Mouse (Mus musculus) v-Abl transformed pro-B cells (cell line): ENCODE results near the gene Hopx.

Experiments
- in situ Hi-C, 2 experiments: fragments of 400-800 bp; cut with MboI; formaldehyde crosslinking; loops; one replicate each; pipeline ENCODE4 v1.15.1; 2025; ENCODE audit not compliant: unreplicated experiment in 2 of 2

Gene Hopx

DNA sequence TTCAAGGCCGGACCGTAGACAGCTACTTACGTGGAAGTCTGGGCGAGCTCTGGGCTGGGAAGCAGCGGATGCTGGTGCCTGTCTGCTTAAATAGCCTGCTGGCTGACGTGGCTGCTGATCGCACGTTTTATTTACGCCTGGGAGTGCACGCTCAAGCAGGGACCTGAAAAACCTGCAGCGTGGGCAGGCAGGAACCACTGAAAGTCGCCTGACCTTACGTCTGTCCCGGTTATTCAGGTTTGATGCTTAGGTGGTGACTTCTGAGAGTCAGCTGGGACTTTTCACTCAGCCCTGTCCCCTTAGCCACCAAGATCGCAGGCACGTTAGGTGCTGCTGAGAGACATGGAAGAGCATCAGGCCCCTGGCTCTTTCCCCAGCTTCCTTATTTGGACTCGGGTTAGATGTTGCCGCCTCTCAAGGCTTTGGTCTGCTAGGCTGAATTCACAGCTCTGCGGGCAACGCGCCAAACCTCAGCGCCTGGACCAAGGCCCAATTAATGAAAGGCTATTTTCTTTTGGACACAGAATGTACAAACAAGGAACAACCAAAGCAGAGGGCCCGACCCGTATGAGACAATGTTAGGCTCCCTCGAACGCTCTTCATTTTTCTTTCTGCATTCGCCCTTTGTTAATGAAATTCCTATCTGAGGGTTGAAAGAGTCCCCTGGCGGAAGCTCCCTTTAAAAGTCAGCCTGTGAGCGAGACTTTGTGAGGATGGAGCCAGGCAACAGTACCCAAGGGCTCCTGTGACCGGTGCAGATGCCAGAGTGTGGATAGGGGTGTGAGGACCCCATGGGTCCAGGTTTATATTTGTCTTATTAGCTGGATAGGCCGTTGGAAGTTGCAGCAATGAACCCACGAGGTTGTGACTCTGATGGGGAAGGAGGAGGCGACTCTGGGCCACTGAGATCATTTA, at the start of gene Hopx:
Gene Hopx, minus strand, starts transcription at position 305 of the 915 bp plus-strand sequence.
- in situ Hi-C loops: no loop called here

- in situ Hi-C loops: no loop called here
These were observed 48.7 kb upstream of the Hopx start for GRCm38 (mm10) chr5:77163597-77163996.

DNA sequence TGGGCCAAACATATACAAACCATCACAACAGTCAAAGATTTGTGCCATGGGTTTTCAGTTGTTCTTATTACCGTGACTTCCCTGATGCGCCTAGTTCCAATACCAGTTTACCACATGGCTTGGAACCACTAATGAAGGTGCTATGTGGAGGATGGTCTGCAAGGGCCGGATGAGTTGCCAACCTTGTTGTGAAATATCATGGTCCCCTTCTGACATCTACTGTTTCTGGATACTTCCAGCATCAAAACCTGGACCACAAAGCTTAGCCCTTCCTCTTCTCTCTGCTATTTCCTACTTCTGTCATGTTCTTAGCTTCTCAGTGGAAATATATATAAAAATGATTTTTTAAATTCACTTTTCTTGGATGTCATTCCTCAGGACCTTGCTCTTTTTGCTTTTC, 47.6 kb upstream of the Hopx start:
- in situ Hi-C loops: no loop called here

- in situ Hi-C loops: no loop called here
These were observed 43.0 kb upstream of the Hopx start for GRCm38 (mm10) chr5:77157777-77158540.

GRCm38 (mm10) chr5:77156938-77157337, 42.0 kb upstream of the Hopx start:
- in situ Hi-C loops: no loop called here

- in situ Hi-C loops: no loop called here
These were observed 40.6 kb upstream of the Hopx start for GRCm38 (mm10) chr5:77155526-77155925.

- in situ Hi-C loops: no loop called here
These were observed 39.9 kb upstream of the Hopx start for GRCm38 (mm10) chr5:77154812-77155211.

DNA sequence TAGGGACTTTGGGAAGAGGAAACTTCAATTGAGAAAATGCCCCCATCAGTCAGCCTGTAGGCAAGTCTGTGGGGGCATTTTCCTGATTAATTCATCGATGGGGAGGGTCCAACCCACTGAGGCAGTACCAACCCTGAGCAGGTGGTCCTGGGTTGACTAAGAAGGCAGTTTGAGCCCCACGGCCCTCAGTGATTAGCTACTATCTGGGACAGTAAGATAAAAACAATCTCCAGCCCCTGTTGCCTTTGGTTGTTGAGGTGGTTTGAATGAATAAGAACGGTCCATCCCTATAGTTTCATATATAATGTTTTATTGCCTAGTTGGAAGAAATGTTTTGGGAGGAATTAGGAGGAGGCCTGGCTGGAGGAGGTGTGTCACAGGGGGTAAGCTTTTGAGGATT, 36.8 kb upstream of the Hopx start:
- in situ Hi-C loops: no loop called here

GRCm38 (mm10) chr5:77151075-77151474, 36.2 kb upstream of the Hopx start:
- in situ Hi-C loops: no loop called here

GRCm38 (mm10) chr5:77148021-77148621, 33.2 kb upstream of the Hopx start:
- in situ Hi-C loops: no loop called here

DNA sequence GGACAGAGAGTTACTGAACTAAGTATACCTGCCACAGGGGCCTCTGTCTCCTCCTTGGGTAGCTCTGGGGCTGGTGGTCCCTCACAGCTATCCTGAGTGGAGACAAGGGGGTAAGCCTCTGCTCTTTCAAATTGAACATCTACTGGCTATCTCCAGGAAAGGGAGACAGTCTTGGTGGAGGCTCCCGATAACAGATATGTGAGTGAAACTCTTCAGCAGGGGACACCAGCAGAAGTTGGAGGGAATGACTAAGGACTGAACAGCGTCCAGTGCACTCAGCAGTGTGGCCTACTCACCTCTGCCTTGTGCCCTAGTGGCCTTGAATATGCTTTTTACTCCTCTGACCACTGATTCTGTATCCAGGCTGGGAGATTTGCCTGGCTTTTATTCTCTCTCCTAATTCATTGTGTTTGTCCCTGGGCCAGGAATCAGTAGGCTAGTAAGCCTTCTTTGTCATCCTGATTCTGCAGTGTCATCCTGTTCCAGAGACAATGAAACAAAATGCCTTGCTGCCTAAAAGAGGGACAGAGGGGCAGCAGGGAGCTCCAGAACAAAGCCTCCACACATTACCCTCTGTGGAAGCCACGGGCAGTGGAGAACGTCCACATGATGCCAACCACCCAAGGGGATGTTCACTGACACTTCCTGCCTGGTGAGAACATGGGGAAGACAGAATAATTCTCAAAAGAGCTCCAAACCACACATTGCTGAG, 31.7 kb upstream of the Hopx start:
- in situ Hi-C loops: no loop called here

GRCm38 (mm10) chr5:77144647-77145046, 29.7 kb upstream of the Hopx start:
- in situ Hi-C loops: no loop called here

GRCm38 (mm10) chr5:77143076-77143475, 28.2 kb upstream of the Hopx start:
- in situ Hi-C loops: no loop called here

DNA sequence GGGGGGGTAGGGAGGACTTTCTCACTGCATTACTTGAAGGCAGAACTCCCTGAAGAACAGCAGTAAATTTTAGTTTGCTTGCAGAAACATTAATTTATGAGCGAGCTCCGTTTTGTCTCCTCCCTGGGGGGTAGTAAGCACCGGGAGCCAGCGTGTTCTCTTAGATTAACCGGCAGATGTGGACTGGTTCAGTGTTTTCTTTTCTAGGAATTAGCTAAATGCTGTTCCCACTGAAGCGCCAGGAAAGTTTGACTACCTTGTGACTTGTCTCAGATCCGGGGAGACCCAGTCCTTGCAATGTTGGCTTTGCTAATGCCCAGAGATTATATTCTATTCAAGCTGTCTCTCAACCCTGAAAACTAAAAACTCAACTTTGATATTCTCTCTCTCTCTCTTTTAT, 26.4 kb upstream of the Hopx start:
- in situ Hi-C loops: no loop called here

GRCm38 (mm10) chr5:77140861-77141260, 25.9 kb upstream of the Hopx start:
- in situ Hi-C loops: no loop called here

DNA sequence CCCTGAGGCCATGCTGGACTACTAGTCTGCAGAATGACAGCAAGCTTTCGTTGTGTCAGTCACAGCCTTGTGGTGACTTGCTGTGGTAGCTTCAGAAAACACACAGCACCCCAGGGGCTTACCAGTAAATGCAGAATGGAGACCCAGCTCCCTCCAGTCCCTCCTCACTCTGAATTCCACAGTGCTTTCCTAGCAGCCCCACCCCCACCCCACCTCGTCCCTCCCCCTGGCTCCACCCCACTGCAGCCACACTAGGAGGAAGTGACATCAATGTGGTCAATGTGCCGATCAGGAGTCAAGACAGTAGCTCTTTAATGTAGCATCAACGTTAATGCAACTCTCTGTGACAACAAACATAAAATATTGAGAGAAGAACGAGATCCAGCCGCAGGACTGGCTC, 25.2 kb upstream of the Hopx start:
- in situ Hi-C loops: no loop called here

GRCm38 (mm10) chr5:77137701-77138265, 22.9 kb upstream of the Hopx start:
- in situ Hi-C loops: no loop called here

DNA sequence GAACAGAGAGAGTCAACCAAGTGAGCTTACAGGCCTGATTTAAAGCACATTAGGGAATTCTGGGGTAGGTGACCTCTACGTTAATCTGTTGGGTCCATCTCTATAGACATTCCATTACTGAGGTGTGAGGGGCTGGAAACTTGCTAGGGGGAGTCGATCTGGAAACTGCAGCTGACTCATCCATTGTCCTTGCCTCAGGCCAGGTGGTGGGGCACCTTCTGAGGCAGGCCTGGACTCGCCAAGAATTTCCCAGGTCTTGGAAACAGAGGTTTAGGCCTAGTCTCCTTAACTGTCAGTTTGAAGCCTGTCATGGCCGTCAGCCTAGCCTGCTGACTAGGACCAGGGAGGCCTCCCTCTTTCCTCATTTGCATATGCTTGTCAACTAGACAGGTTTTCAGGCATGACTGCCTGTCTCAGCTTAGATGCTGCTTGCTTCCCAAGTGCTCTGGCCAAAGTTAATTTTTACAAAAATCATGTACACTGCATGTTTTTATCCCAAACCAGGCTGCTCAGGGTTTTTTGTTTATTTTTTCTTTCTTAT, 21.8 kb upstream of the Hopx start:
- in situ Hi-C loops: no loop called here

- in situ Hi-C loops: loop anchor here in 1 of 2 experiments (5.0 kb wide), 1 partner anchor 32 kb away; no protein-coding TSS in a partner anchor
These were observed 20.0 kb upstream of the Hopx start for GRCm38 (mm10) chr5:77134961-77135360.

DNA sequence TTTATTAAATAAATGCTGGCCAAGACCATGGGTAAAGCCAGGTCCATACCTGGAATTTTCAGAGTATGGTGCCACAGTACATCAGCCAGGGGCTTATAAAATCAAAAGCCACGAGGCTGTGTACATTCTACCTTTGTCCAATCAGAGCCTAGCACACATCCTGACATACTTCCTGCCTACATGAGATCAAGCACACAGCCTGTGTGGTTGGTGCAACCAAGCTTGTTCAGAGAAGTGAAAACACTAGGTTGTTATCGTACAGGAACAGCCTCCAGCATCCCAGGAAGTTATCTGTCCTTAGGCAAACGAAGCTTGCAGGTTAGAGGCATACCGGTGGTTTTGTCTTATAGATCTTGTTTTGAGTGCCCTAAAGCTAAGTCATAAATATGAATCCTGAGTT, 19.5 kb upstream of the Hopx start:
- in situ Hi-C loops: loop anchor here in 1 of 2 experiments (5.0 kb wide), 1 partner anchor 33 kb away; no protein-coding TSS in a partner anchor
